Mouse (Mus musculus) CH12.LX (cell line): Measurements from ENCODE around the gene Phf1. TPM values are rescaled to one million over a fixed set of nuclear protein-coding genes. Genes with fewer than 3 reads are reported as not detected.

Experiments used
- DNase-seq: peaks from one replicate; pipeline ENCODE4 v3.0.0-alpha.2; 2013; ENCODE audit errors: extremely low read depth
- H3K27ac ChIP-seq: 2 replicates; pipeline ENCODE4 v1.5.1; 2012; ENCODE audit warnings: low read depth, mild to moderate bottlenecking, control low read depth, moderate library complexity; ENCODE audit not compliant: insufficient read depth
- H3K27me3 ChIP-seq: replicated peaks from 2 replicates; pipeline ENCODE3; 2012; ENCODE audit warnings: inconsistent platforms
- H3K36me3 ChIP-seq, 2 experiments: replicated peaks in 1 of 2; 2 replicates each; pipeline versions ENCODE3 to v1.6.1; 2012; ENCODE audit warnings: inconsistent platforms in 1 of 2, low read length in 1 of 2, mild to moderate bottlenecking in 1 of 2, mixed read lengths in 1 of 2, moderate library complexity in 1 of 2; ENCODE audit not compliant: control insufficient read depth in 1 of 2, insufficient read depth in 1 of 2
- H3K4me1 ChIP-seq, 2 experiments: 2 replicates each; pipeline ENCODE4 v1.6.1; 2012; ENCODE audit warnings: inconsistent platforms in 1 of 2, moderate library complexity in 1 of 2; ENCODE audit not compliant: insufficient read depth in 2 of 2, control insufficient read depth in 1 of 2
- H3K4me2 ChIP-seq: 2 replicates; pipeline ENCODE4 v1.6.1; 2012; ENCODE audit warnings: low read depth, mild to moderate bottlenecking, control low read depth; ENCODE audit not compliant: poor library complexity, insufficient read depth, severe bottlenecking
- H3K4me3 ChIP-seq, 3 experiments: fragments of 150-350 bp in 1 of 3; sonication (generic) in 1 of 3; replicated peaks in 1 of 3; 2 replicates each; pipeline versions ENCODE3 to v1.5.1; 2011 to 2012; ENCODE audit warnings: low read depth in 2 of 3, low read length in 2 of 3, mild to moderate bottlenecking in 2 of 3, moderate library complexity in 2 of 3, control low read depth in 1 of 3, improper control_type of control experiment in 1 of 3, inconsistent platforms in 1 of 3, mixed read lengths in 1 of 3; ENCODE audit not compliant: poor library complexity in 1 of 3
- H3K79me2 ChIP-seq: replicated peaks from 2 replicates; pipeline ENCODE4 v1.6.1; 2012; ENCODE audit warnings: mild to moderate bottlenecking, moderate library complexity; ENCODE audit not compliant: control insufficient read depth, poor library complexity, insufficient read depth, severe bottlenecking; ENCODE audit errors: extremely low read depth
- H3K9ac ChIP-seq: 2 replicates; pipeline ENCODE4 v1.6.1; 2012; ENCODE audit warnings: low read depth, mild to moderate bottlenecking, control low read depth, moderate library complexity; ENCODE audit not compliant: insufficient read depth
- H3K9me3 ChIP-seq: replicated peaks from 2 replicates; pipeline ENCODE3; 2012; ENCODE audit warnings: low read length, inconsistent platforms, mixed read lengths
- E2F4 ChIP-seq: IDR thresholded peaks from 2 replicates; pipeline ENCODE4 v1.6.1; 2011; ENCODE audit warnings: low read depth, low read length, improper control_type of control experiment; ENCODE audit not compliant: insufficient replicate concordance
- EP300 ChIP-seq: IDR thresholded peaks from 2 replicates; pipeline ENCODE4 v1.6.1; 2011; ENCODE audit warnings: low read length, improper control_type of control experiment
- ETS1 ChIP-seq: conservative IDR thresholded peaks from 2 replicates; pipeline ENCODE4 v1.6.1; 2012; ENCODE audit warnings: low read depth, mild to moderate bottlenecking, inconsistent platforms, low read length, improper control_type of control experiment, moderate library complexity
- IRF4 ChIP-seq: IDR thresholded peaks from 2 replicates; pipeline ENCODE4 v1.6.1; 2014; ENCODE audit warnings: low read depth, mild to moderate bottlenecking, inconsistent platforms, low read length, improper control_type of control experiment
- KAT2A ChIP-seq: IDR thresholded peaks from 2 replicates; pipeline ENCODE4 v1.6.1; 2012; ENCODE audit warnings: low read length, improper control_type of control experiment, inconsistent platforms; ENCODE audit not compliant: insufficient replicate concordance
- MAFK ChIP-seq: IDR thresholded peaks from 2 replicates; pipeline ENCODE4 v1.6.1; 2011; ENCODE audit warnings: low read length, improper control_type of control experiment; ENCODE audit not compliant: insufficient replicate concordance
- MAX ChIP-seq: IDR thresholded peaks from 2 replicates; pipeline ENCODE4 v1.6.1; 2011; ENCODE audit warnings: low read length, improper control_type of control experiment
- MAZ ChIP-seq: IDR thresholded peaks from 2 replicates; pipeline ENCODE4 v1.6.1; 2012; ENCODE audit warnings: low read depth, mild to moderate bottlenecking, inconsistent platforms, low read length, improper control_type of control experiment, moderate library complexity
- MYC ChIP-seq: IDR thresholded peaks from 2 replicates; pipeline ENCODE4 v1.6.1; 2011; ENCODE audit warnings: low read depth, mild to moderate bottlenecking, improper control_type of control experiment, low read length
- POLR2A ChIP-seq: IDR thresholded peaks from 2 replicates; pipeline ENCODE4 v1.6.1; 2011; ENCODE audit warnings: low read depth, mild to moderate bottlenecking, improper control_type of control experiment, low read length
- RAD21 ChIP-seq: IDR thresholded peaks from 2 replicates; pipeline ENCODE4 v1.6.1; 2011; ENCODE audit warnings: low read depth, mild to moderate bottlenecking, low read length, improper control_type of control experiment, moderate library complexity
- USF1 ChIP-seq: IDR thresholded peaks from 2 replicates; pipeline ENCODE4 v1.6.1; 2014; ENCODE audit warnings: low read depth, mild to moderate bottlenecking, inconsistent platforms, low read length, improper control_type of control experiment
- USF2 ChIP-seq: conservative IDR thresholded peaks from 2 replicates; pipeline ENCODE4 v1.6.1; 2011; ENCODE audit warnings: low read depth, low read length, improper control_type of control experiment
- ZMIZ1 ChIP-seq: IDR thresholded peaks from 2 replicates; pipeline ENCODE4 v1.6.1; 2012; ENCODE audit warnings: low read depth, mild to moderate bottlenecking, inconsistent platforms, low read length, improper control_type of control experiment
- ZNF384 ChIP-seq: IDR thresholded peaks from 2 replicates; pipeline ENCODE4 v1.6.1; 2012; ENCODE audit warnings: low read depth, low read length, improper control_type of control experiment, inconsistent platforms
- dilution Hi-C: fragments of 300-500 bp; cut with MboI; formaldehyde crosslinking; loops from 2 replicates; pipeline ENCODE4 v1.14.3; 2020; ENCODE audit warnings: low sequenced_read_pairs; ENCODE audit not compliant: extremely low pct_unique_long_range_greater_than_20kb, extremely low pct_ligation_motif_present
- in situ Hi-C: fragments of 300-500 bp; cut with MboI; formaldehyde crosslinking; loops from 3 replicates; pipeline ENCODE4 v1.14.3; 2019; ENCODE audit warnings: low sequenced_read_pairs, low pct_ligation_motif_present, low pct_unique_long_range_greater_than_20kb, mixed read lengths
- polyA plus RNA-seq: library from polyadenylated mRNA; unstranded; fragments of >175 nt; gene quantifications from 2 replicates; pipeline ENCODE4 v1.2.1, GENCODE M21; 2012; ENCODE audit warnings: low read depth; ENCODE audit not compliant: insufficient read length
- total RNA-seq, 2 experiments: library from RNA; depleted of rRNA; stranded (reverse); fragments of 300-350 nt in 1 of 2; fragments of >200 nt in 1 of 2; gene quantifications; 2 replicates each; pipeline ENCODE4 v1.2.3; 2012 to 2014

The Phf1 gene
- total and polyA plus RNA-seq, 3 experiments = 1.7 to 4.1 (median 3.5) TPM

DNA sequence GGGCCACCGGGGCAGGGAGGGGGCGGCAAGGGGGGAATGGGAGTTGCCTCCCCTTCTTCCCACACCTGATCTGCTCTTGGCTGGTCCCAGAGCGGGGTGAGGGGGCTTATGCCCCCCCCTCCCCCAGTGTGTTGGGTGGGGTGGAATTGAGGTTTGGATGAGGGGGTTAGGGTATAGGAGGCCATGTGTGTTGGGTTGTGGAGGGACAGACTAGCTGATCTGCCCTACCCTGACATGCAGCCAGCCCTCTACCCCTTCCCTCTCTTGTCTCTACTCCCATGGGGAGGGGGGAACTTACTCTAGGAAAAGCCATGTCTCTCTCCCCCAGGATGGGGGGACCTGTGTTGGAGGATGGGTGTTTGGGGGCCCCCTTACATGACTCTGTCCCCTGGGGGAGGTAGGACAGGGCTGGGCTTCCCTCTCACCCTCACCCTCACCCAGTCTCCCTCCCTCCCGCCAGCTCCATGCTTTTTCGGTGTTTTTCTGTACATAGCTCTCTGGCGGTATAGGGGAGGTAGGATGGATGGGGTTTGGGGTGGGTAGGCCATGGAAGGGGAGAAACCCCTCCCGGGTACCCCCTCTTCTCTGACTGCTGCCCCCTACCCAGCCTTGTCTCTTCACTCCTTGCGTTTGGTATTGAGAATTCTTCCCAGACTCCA is 38.5 kb downstream of the Phf1 start:
- DNase-seq = no peak
- Histone ChIP-seq H3K9me3 (no peaks in the 10 kb centered on the region), H3K9ac (no peak overlapping the region), H3K4me1 (peaks cover 17 to 36% of the 10 kb centered on the region in 2 experiments), H3K27ac (no peak overlapping the region), H3K36me3 (peaks cover 24 to 25% of the 10 kb centered on the region in 2 experiments), H3K27me3 (peaks cover 6% of the 10 kb centered on the region), H3K4me2 (no peak overlapping the region), H3K79me2 (peaks cover 21% of the 10 kb centered on the region), H3K4me3 (no peak overlapping the region)
- in situ Hi-C loops (no loop called here), dilution Hi-C loops (no loop called here)
- TF ChIP-seq POLR2A (no peak), MYC (no peak), MAFK (no peak), ZMIZ1 (no peak), USF1 (no peak), KAT2A (no peak), MAZ (no peak), RAD21 (no peak), ETS1 (no peak), USF2 (no peak), E2F4 (no peak), MAX (no peak), IRF4 (no peak)

- peak overlapping the region; percentile 92 for H3K9ac ChIP-seq
- peak overlapping the region; percentile 95 for H3K4me2 ChIP-seq
- peaks cover 4% of the 10 kb centered on the region for H3K27me3 ChIP-seq
- peak overlapping the region; percentile 90 to 95 (median 92) for H3K4me3 ChIP-seq
- no peak overlapping the region for H3K27ac ChIP-seq
- peaks cover 23 to 30% of the 10 kb centered on the region in 2 experiments for H3K36me3 ChIP-seq
- H3K9me3 ChIP-seq = no peaks in the 10 kb centered on the region
- dilution Hi-C loops = no loop called here
- TF ChIP-seq EP300 = no peak
- TF ChIP-seq ZNF384 = peak; percentile 20; the same call in 1 of the 2 replicates
- TF ChIP-seq MAFK = no peak
- in situ Hi-C loops = no loop called here
- no peak for DNase-seq
- H3K4me1 ChIP-seq = peaks cover 17 to 41% of the 10 kb centered on the region in 2 experiments
- peaks cover 21% of the 10 kb centered on the region for H3K79me2 ChIP-seq
Observed at GRCm38 (mm10) chr17:26972107-26972506, 39.3 kb downstream of the Phf1 start.
